Mouse (Mus musculus): ENCODE measurements at regions not wholly inside any gene's neighbourhood (a gene's known extent, or its start where the extent isn't known, plus 50 kb on each side); places are given as distances from the start of the nearest gene placed in this dataset.
"Not testable (repeated sequence)": the region's sequence is repeated elsewhere in the genome, so short reads cannot be mapped to it uniquely, and the experiment has no call there.

GRCm38 (mm10) chr12:107208826-107209225, 279.6 kb upstream of the 3110018I06Rik start:
- not testable (repeated sequence) for H3K27ac ChIP-seq (replicated peaks in 1 of 2; ENCODE audit: control insufficient read depth in 1 of 2, insufficient read depth in 1 of 2, low read depth in 2 of 2, low read length in 2 of 2); H3K4me1 ChIP-seq (ENCODE audit: control insufficient read depth in 2 of 2, insufficient read depth in 2 of 2, low read length in 2 of 2); H3K36me3 ChIP-seq (ENCODE audit: control insufficient read depth, insufficient read depth, low read length); ATAC-seq (ENCODE audit: insufficient number of reproducible peaks, insufficient read depth, low FRiP score, low read depth); H3K27me3 ChIP-seq (ENCODE audit: control insufficient read depth, insufficient read depth, low read length); H3K9ac ChIP-seq (ENCODE audit: low read length); H3K4me3 ChIP-seq (ENCODE audit: control insufficient read depth in 1 of 2, insufficient read depth in 1 of 2, low read depth in 1 of 2, low read length in 2 of 2); H3K4me2 ChIP-seq (ENCODE audit: low read length); H3K9me3 ChIP-seq (ENCODE audit: control insufficient read depth, low read length)
- WGBS, result 70% methylated on average over 6 of the region's 6 CpGs

DNA sequence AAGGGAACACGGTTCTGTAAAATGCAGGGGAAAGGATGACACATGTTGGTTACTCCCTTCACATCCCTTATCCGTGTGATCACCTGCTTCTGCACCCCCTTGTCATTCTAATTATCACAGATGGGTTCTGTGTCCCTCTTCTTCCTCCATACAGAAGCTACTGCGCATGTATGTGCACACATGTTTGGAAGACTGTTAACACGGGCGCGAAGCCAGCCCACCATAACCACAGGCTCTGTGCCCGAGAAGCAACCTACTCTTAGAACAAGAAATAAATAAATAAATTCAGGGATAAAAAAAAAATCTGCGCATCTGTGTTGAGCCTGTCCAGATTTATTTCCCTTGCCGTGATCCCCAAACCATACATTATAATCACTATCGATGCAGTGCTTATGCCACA, 275.6 kb upstream of the 3110018I06Rik start:
- Histone ChIP-seq H3K9me3 (ENCODE audit: control insufficient read depth, low read length) (no peaks in the 10 kb centered on the region), H3K4me1 (ENCODE audit: control insufficient read depth in 2 of 2, insufficient read depth in 2 of 2, low read length in 2 of 2) (no peaks in the 10 kb centered on the region), H3K27ac (replicated peaks in 1 of 2; ENCODE audit: control insufficient read depth in 1 of 2, insufficient read depth in 1 of 2, low read depth in 2 of 2, low read length in 2 of 2) (no peak overlapping the region), H3K9ac (ENCODE audit: low read length) (no peak overlapping the region), H3K27me3 (ENCODE audit: control insufficient read depth, insufficient read depth, low read length) (no peaks in the 10 kb centered on the region), H3K4me3 (ENCODE audit: control insufficient read depth in 1 of 2, insufficient read depth in 1 of 2, low read depth in 1 of 2, low read length in 2 of 2) (no peak overlapping the region), H3K36me3 (ENCODE audit: control insufficient read depth, insufficient read depth, low read length) (no peaks in the 10 kb centered on the region), H3K4me2 (ENCODE audit: low read length) (no peak overlapping the region)
- WGBS, result 91% methylated on average over 10 of the region's 10 CpGs
- ATAC-seq (ENCODE audit: insufficient number of reproducible peaks, insufficient read depth, low FRiP score, low read depth), result no peak

DNA sequence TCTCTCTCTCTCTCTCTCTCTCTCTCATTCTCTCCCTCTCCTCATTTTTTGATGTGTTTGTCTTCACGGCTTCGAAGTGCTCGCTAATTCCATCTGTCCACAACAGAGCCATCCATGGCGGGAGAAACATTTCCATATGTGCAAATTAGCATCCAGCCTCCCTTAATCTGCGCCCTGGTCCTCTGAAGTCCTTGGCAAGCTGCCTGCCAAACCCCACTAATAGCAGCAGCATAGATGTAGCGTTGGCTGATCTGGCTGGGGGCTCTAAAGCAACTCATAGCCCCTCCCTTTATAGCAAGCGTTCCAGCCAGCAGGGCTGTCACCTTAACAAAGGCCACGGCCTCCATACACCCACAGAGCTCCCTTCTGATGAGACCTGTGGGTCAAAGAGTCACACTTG, 272.3 kb upstream of the 3110018I06Rik start:
- Histone ChIP-seq H3K36me3 (ENCODE audit: control insufficient read depth, insufficient read depth, low read length) (no peaks in the 10 kb centered on the region), H3K27me3 (ENCODE audit: control insufficient read depth, insufficient read depth, low read length) (no peaks in the 10 kb centered on the region), H3K4me2 (ENCODE audit: low read length) (no peak overlapping the region), H3K9me3 (ENCODE audit: control insufficient read depth, low read length) (no peaks in the 10 kb centered on the region), H3K9ac (ENCODE audit: low read length) (no peak overlapping the region), H3K4me3 (ENCODE audit: control insufficient read depth in 1 of 2, insufficient read depth in 1 of 2, low read depth in 1 of 2, low read length in 2 of 2) (no peak overlapping the region), H3K4me1 (ENCODE audit: control insufficient read depth in 2 of 2, insufficient read depth in 2 of 2, low read length in 2 of 2) (no peaks in the 10 kb centered on the region), H3K27ac (replicated peaks in 1 of 2; ENCODE audit: control insufficient read depth in 1 of 2, insufficient read depth in 1 of 2, low read depth in 2 of 2, low read length in 2 of 2) (no peak overlapping the region)
- 56% methylated on average over 8 of the region's 8 CpGs for WGBS
- no peak for ATAC-seq (ENCODE audit: insufficient number of reproducible peaks, insufficient read depth, low FRiP score, low read depth)

- H3K36me3 ChIP-seq (ENCODE audit: control insufficient read depth, insufficient read depth, low read length), result no peaks in the 10 kb centered on the region
- no peak for ATAC-seq (ENCODE audit: insufficient number of reproducible peaks, insufficient read depth, low FRiP score, low read depth)
- H3K4me2 ChIP-seq (ENCODE audit: low read length), result no peak overlapping the region
- no peaks in the 10 kb centered on the region for H3K27me3 ChIP-seq (ENCODE audit: control insufficient read depth, insufficient read depth, low read length)
- no peaks in the 10 kb centered on the region for H3K9me3 ChIP-seq (ENCODE audit: control insufficient read depth, low read length)
- no peak overlapping the region for H3K9ac ChIP-seq (ENCODE audit: low read length)
- no peak overlapping the region for H3K27ac ChIP-seq (replicated peaks in 1 of 2; ENCODE audit: control insufficient read depth in 1 of 2, insufficient read depth in 1 of 2, low read depth in 2 of 2, low read length in 2 of 2)
- no peaks in the 10 kb centered on the region for H3K4me1 ChIP-seq (ENCODE audit: control insufficient read depth in 2 of 2, insufficient read depth in 2 of 2, low read length in 2 of 2)
- H3K4me3 ChIP-seq (ENCODE audit: control insufficient read depth in 1 of 2, insufficient read depth in 1 of 2, low read depth in 1 of 2, low read length in 2 of 2), result no peak overlapping the region
- 65% methylated on average over 7 of the region's 7 CpGs for WGBS
Observed at GRCm38 (mm10) chr12:107221276-107221970, 267.0 kb upstream of the 3110018I06Rik start.

GRCm38 (mm10) chr12:107222106-107222505, 266.3 kb upstream of the 3110018I06Rik start:
- no peak for ATAC-seq (ENCODE audit: insufficient number of reproducible peaks, insufficient read depth, low FRiP score, low read depth)
- H3K27ac ChIP-seq (replicated peaks in 1 of 2; ENCODE audit: control insufficient read depth in 1 of 2, insufficient read depth in 1 of 2, low read depth in 2 of 2, low read length in 2 of 2), result no peak overlapping the region
- peaks cover 3% of the 10 kb centered on the region; the same call in 1 of the 2 replicates for H3K9me3 ChIP-seq (ENCODE audit: control insufficient read depth, low read length)
- no peak overlapping the region for H3K4me3 ChIP-seq (ENCODE audit: control insufficient read depth in 1 of 2, insufficient read depth in 1 of 2, low read depth in 1 of 2, low read length in 2 of 2)
- H3K27me3 ChIP-seq (ENCODE audit: control insufficient read depth, insufficient read depth, low read length), result no peaks in the 10 kb centered on the region
- H3K4me1 ChIP-seq (ENCODE audit: control insufficient read depth in 2 of 2, insufficient read depth in 2 of 2, low read length in 2 of 2), result no peaks in the 10 kb centered on the region
- H3K4me2 ChIP-seq (ENCODE audit: low read length), result no peak overlapping the region
- 66% methylated on average over 7 of the region's 7 CpGs for WGBS
- H3K36me3 ChIP-seq (ENCODE audit: control insufficient read depth, insufficient read depth, low read length), result no peaks in the 10 kb centered on the region
- no peak overlapping the region for H3K9ac ChIP-seq (ENCODE audit: low read length)

- Histone ChIP-seq H3K4me2 (ENCODE audit: low read length) (no peak overlapping the region), H3K4me3 (ENCODE audit: control insufficient read depth in 1 of 2, insufficient read depth in 1 of 2, low read depth in 1 of 2, low read length in 2 of 2) (no peak overlapping the region), H3K4me1 (ENCODE audit: control insufficient read depth in 2 of 2, insufficient read depth in 2 of 2, low read length in 2 of 2) (no peaks in the 10 kb centered on the region), H3K27ac (replicated peaks in 1 of 2; ENCODE audit: control insufficient read depth in 1 of 2, insufficient read depth in 1 of 2, low read depth in 2 of 2, low read length in 2 of 2) (no peak overlapping the region), H3K27me3 (ENCODE audit: control insufficient read depth, insufficient read depth, low read length) (no peaks in the 10 kb centered on the region), H3K9me3 (ENCODE audit: control insufficient read depth, low read length) (peaks cover 5% of the 10 kb centered on the region; the same call in 1 of the 2 replicates), H3K9ac (ENCODE audit: low read length) (no peak overlapping the region), H3K36me3 (ENCODE audit: control insufficient read depth, insufficient read depth, low read length) (no peaks in the 10 kb centered on the region)
- WGBS, result 65% methylated on average over 3 of the region's 3 CpGs
- ATAC-seq (ENCODE audit: insufficient number of reproducible peaks, insufficient read depth, low FRiP score, low read depth), result no peak
Observed at GRCm38 (mm10) chr12:107230097-107230496, 258.3 kb upstream of the 3110018I06Rik start.

DNA sequence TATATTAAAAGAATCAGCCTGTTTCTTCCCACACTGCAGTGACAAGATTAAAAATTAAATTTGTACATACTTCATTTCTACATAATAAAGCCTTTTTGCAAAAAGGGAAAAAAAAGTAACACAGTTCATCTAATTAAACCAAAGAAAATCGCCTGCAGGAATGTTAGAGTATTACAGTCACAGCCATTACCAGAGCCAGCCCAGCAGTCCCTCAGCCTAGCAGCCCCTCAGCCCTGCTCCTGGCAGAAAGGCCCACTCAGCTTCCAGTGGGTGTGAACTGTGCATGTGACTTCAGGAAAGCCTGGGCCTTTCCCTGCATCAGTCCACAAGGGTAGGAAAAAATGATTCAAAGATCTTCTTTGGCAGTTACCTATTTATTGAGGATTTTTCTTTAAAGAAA, 256.8 kb upstream of the 3110018I06Rik start:
- Histone ChIP-seq H3K27ac (replicated peaks in 1 of 2; ENCODE audit: control insufficient read depth in 1 of 2, insufficient read depth in 1 of 2, low read depth in 2 of 2, low read length in 2 of 2) (no peak overlapping the region), H3K9me3 (ENCODE audit: control insufficient read depth, low read length) (peaks cover 5% of the 10 kb centered on the region; the same call in 1 of the 2 replicates), H3K36me3 (ENCODE audit: control insufficient read depth, insufficient read depth, low read length) (no peaks in the 10 kb centered on the region), H3K27me3 (ENCODE audit: control insufficient read depth, insufficient read depth, low read length) (no peaks in the 10 kb centered on the region), H3K4me3 (ENCODE audit: control insufficient read depth in 1 of 2, insufficient read depth in 1 of 2, low read depth in 1 of 2, low read length in 2 of 2) (no peak overlapping the region), H3K9ac (ENCODE audit: low read length) (no peak overlapping the region), H3K4me2 (ENCODE audit: low read length) (no peak overlapping the region), H3K4me1 (ENCODE audit: control insufficient read depth in 2 of 2, insufficient read depth in 2 of 2, low read length in 2 of 2) (no peaks in the 10 kb centered on the region)
- ATAC-seq (ENCODE audit: insufficient number of reproducible peaks, insufficient read depth, low FRiP score, low read depth), result no peak
- 19% methylated on average over 1 of the region's 1 CpGs for WGBS
